Mouse (Mus musculus): ENCODE measurements around the gene Hccs. TPM values are rescaled to one million over a fixed set of nuclear protein-coding genes. Genes with fewer than 3 reads are reported as not detected.

The Hccs gene
- polyA plus RNA-seq, 1 experiment = 2.4 TPM

GRCm38 (mm10) chrX:169308559-169308958 lies 11.6 kb downstream of the Hccs start:
- Histone ChIP-seq H3K4me1 (ENCODE audit: control insufficient read depth, insufficient read depth, low read length) (no peaks in the 10 kb centered on the region), H3K4me3 (replicated peaks; ENCODE audit: control insufficient read depth, low read depth, low read length) (no peak overlapping the region), H3K27ac (ENCODE audit: control insufficient read depth, insufficient read depth, low read depth, low read length, poor library complexity) (no peak overlapping the region)
- no peak for TF ChIP-seq POLR2A (IDR thresholded peaks at IDR 0.05; ENCODE audit: borderline replicate concordance, control insufficient read depth, low read depth, low read length)
- no peak for TF ChIP-seq CTCF (IDR thresholded peaks at IDR 0.05; ENCODE audit: control insufficient read depth, insufficient read depth, low read length)
- 80% methylated on average over 3 of the region's 3 CpGs for WGBS

GRCm38 (mm10) chrX:169303945-169304344 lies 16.2 kb downstream of the Hccs start:
- H3K4me1 ChIP-seq (ENCODE audit: control insufficient read depth, insufficient read depth, low read length) = no peaks in the 10 kb centered on the region
- H3K27ac ChIP-seq (ENCODE audit: control insufficient read depth, insufficient read depth, low read depth, low read length, poor library complexity) = no peak overlapping the region
- 37% methylated on average over 3 of the region's 3 CpGs for WGBS
- no peak overlapping the region for H3K4me3 ChIP-seq (replicated peaks; ENCODE audit: control insufficient read depth, low read depth, low read length)
- TF ChIP-seq CTCF (IDR thresholded peaks at IDR 0.05; ENCODE audit: control insufficient read depth, insufficient read depth, low read length) (no peak), POLR2A (IDR thresholded peaks at IDR 0.05; ENCODE audit: borderline replicate concordance, control insufficient read depth, low read depth, low read length) (no peak)

GRCm38 (mm10) chrX:169302271-169303045 lies 17.7 kb downstream of the Hccs start:
- Histone ChIP-seq H3K4me1 (ENCODE audit: control insufficient read depth, insufficient read depth, low read length) (no peaks in the 10 kb centered on the region), H3K27ac (ENCODE audit: control insufficient read depth, insufficient read depth, low read depth, low read length, poor library complexity) (no peak overlapping the region), H3K4me3 (replicated peaks; ENCODE audit: control insufficient read depth, low read depth, low read length) (no peak overlapping the region)
- 71% methylated on average over 26 of the region's 26 CpGs for WGBS
- TF ChIP-seq CTCF (IDR thresholded peaks at IDR 0.05; ENCODE audit: control insufficient read depth, insufficient read depth, low read length) (no peak), POLR2A (IDR thresholded peaks at IDR 0.05; ENCODE audit: borderline replicate concordance, control insufficient read depth, low read depth, low read length) (no peak)

GRCm38 (mm10) chrX:169299579-169299978 lies 20.6 kb downstream of the Hccs start:
- H3K4me3 ChIP-seq (replicated peaks; ENCODE audit: control insufficient read depth, low read depth, low read length) = no peak overlapping the region
- H3K27ac ChIP-seq (ENCODE audit: control insufficient read depth, insufficient read depth, low read depth, low read length, poor library complexity) = no peak overlapping the region
- WGBS = 64% methylated on average over 4 of the region's 4 CpGs
- TF ChIP-seq CTCF (IDR thresholded peaks at IDR 0.05; ENCODE audit: control insufficient read depth, insufficient read depth, low read length) (no peak), POLR2A (IDR thresholded peaks at IDR 0.05; ENCODE audit: borderline replicate concordance, control insufficient read depth, low read depth, low read length) (no peak)
- H3K4me1 ChIP-seq (ENCODE audit: control insufficient read depth, insufficient read depth, low read length) = no peaks in the 10 kb centered on the region

GRCm38 (mm10) chrX:169263433-169264172 lies 56.6 kb downstream of the Hccs start:
- no peak for TF ChIP-seq CTCF (IDR thresholded peaks at IDR 0.05; ENCODE audit: control insufficient read depth, insufficient read depth, low read length)
- no peak for TF ChIP-seq POLR2A (IDR thresholded peaks at IDR 0.05; ENCODE audit: borderline replicate concordance, control insufficient read depth, low read depth, low read length)
- no peaks in the 10 kb centered on the region; the same call in 1 of the 2 replicates for H3K4me1 ChIP-seq (ENCODE audit: control insufficient read depth, insufficient read depth, low read length)
- WGBS = 34% methylated on average over 8 of the region's 8 CpGs
- H3K4me3 ChIP-seq (replicated peaks; ENCODE audit: control insufficient read depth, low read depth, low read length) = no peak overlapping the region
- H3K27ac ChIP-seq (ENCODE audit: control insufficient read depth, insufficient read depth, low read depth, low read length, poor library complexity) = no peak overlapping the region

- WGBS = 74% methylated on average over 2 of the region's 2 CpGs
- Histone ChIP-seq H3K27ac (ENCODE audit: control insufficient read depth, insufficient read depth, low read depth, low read length, poor library complexity) (no peak overlapping the region), H3K4me1 (ENCODE audit: control insufficient read depth, insufficient read depth, low read length) (no peaks in the 10 kb centered on the region; the same call in 1 of the 2 replicates), H3K4me3 (replicated peaks; ENCODE audit: control insufficient read depth, low read depth, low read length) (no peak overlapping the region)
- no peak for TF ChIP-seq POLR2A (IDR thresholded peaks at IDR 0.05; ENCODE audit: borderline replicate concordance, control insufficient read depth, low read depth, low read length)
- no peak for TF ChIP-seq CTCF (IDR thresholded peaks at IDR 0.05; ENCODE audit: control insufficient read depth, insufficient read depth, low read length)
These were observed 58.0 kb downstream of the Hccs start for GRCm38 (mm10) chrX:169262212-169262611.

GRCm38 (mm10) chrX:169261034-169261433 lies 59.1 kb downstream of the Hccs start:
- 67% methylated on average over 3 of the region's 3 CpGs for WGBS
- TF ChIP-seq POLR2A (IDR thresholded peaks at IDR 0.05; ENCODE audit: borderline replicate concordance, control insufficient read depth, low read depth, low read length) (no peak), CTCF (IDR thresholded peaks at IDR 0.05; ENCODE audit: control insufficient read depth, insufficient read depth, low read length) (no peak)
- no peak overlapping the region for H3K4me3 ChIP-seq (replicated peaks; ENCODE audit: control insufficient read depth, low read depth, low read length)
- no peak overlapping the region for H3K27ac ChIP-seq (ENCODE audit: control insufficient read depth, insufficient read depth, low read depth, low read length, poor library complexity)
- H3K4me1 ChIP-seq (ENCODE audit: control insufficient read depth, insufficient read depth, low read length) = no peaks in the 10 kb centered on the region; the same call in 1 of the 2 replicates

GRCm38 (mm10) chrX:169256741-169257140 lies 63.4 kb downstream of the Hccs start:
- no peak for TF ChIP-seq CTCF (IDR thresholded peaks at IDR 0.05; ENCODE audit: control insufficient read depth, insufficient read depth, low read length)
- no peak for TF ChIP-seq POLR2A (IDR thresholded peaks at IDR 0.05; ENCODE audit: borderline replicate concordance, control insufficient read depth, low read depth, low read length)
- Histone ChIP-seq H3K4me1 (ENCODE audit: control insufficient read depth, insufficient read depth, low read length) (no peaks in the 10 kb centered on the region), H3K4me3 (replicated peaks; ENCODE audit: control insufficient read depth, low read depth, low read length) (no peak overlapping the region), H3K27ac (ENCODE audit: control insufficient read depth, insufficient read depth, low read depth, low read length, poor library complexity) (no peak overlapping the region)

Measured in bone marrow, adult 2 months (tissue).